Mouse (Mus musculus): ENCODE measurements at regions not wholly inside any gene's neighbourhood (a gene's known extent, or its start where the extent isn't known, plus 50 kb on each side); places are given as distances from the start of the nearest gene placed in this dataset.

GRCm38 (mm10) chr19:16064911-16065310 is 67.7 kb upstream of the Gnaq start:
- TF ChIP-seq CTCF (IDR thresholded peaks at IDR 0.05; ENCODE audit: extremely low read depth, insufficient read depth, low read length) (no peak), POLR2A (IDR thresholded peaks at IDR 0.05; ENCODE audit: extremely low read depth, insufficient read depth, low read length) (no peak)

Data from cortical plate, adult 2 months (tissue).